Mouse (Mus musculus) heart, embryonic 16.5 days (tissue): Measurements from ENCODE around the gene Jmjd8. TPM values are rescaled to one million over a fixed set of nuclear protein-coding genes. Genes with fewer than 3 reads are reported as not detected.

Source experiments
- microRNA-seq: library from miRNA; unstranded; fragments of <30 nt; microRNA quantifications from one replicate; pipeline ENCODE4, GENCODE M21; 2017
- polyA plus RNA-seq: library from polyadenylated mRNA; unstranded; fragments of >200 nt; fragmentation: Nextera tagmentation; extraction: Ambion mirVana; gene quantifications from 2 replicates; pipeline ENCODE4 v1.2.1, GENCODE M21; 2015

Gene Jmjd8
- polyA plus RNA-seq, 1 experiment from 2014 or later: 35.0 TPM

Small RNA genes within 50 kb of the gene (microRNA-seq; reads per million reads assigned to microRNA genes)
- not detected for gene Mir3082
- 0.79 reads per million for gene Mir6966

Other genes with a start within 250 kb of the Jmjd8 start
- gene Lmf1, start 249.8 kb upstream of the Jmjd8 start, polyA plus RNA-seq: 36.9 and 39.8 TPM in 2 replicates
- gene Gng13, start 111.7 kb upstream of the Jmjd8 start, polyA plus RNA-seq: 0.60 and 2.2 TPM in 2 replicates
- gene Chtf18, start 101.4 kb upstream of the Jmjd8 start, polyA plus RNA-seq: 16.7 and 17.2 TPM in 2 replicates
- 12.7 and 13.7 TPM in 2 replicates for gene Rpusd1, start 101.2 kb upstream of the Jmjd8 start, polyA plus RNA-seq
- gene Mslnl, start 92.8 kb upstream of the Jmjd8 start, polyA plus RNA-seq: 0.16 TPM in 2 replicates
- 50.0 and 51.1 TPM in 2 replicates for gene Msln, start 74.5 kb upstream of the Jmjd8 start, polyA plus RNA-seq
- 38.3 and 39.7 TPM in 2 replicates for gene Narfl, start 55.1 kb upstream of the Jmjd8 start, polyA plus RNA-seq
- gene Haghl, start 43.2 kb upstream of the Jmjd8 start, polyA plus RNA-seq: 51.4 and 55.2 TPM in 2 replicates
- gene Ccdc78, start 42.3 kb upstream of the Jmjd8 start, polyA plus RNA-seq: 0.53 and 0.80 TPM in 2 replicates
- 65.1 and 68.9 TPM in 2 replicates for gene Fam173a, start 36.0 kb upstream of the Jmjd8 start, polyA plus RNA-seq
- gene AC134908.4, start 33.2 kb upstream of the Jmjd8 start, polyA plus RNA-seq: 0.26 and 0.54 TPM in 2 replicates
- gene Metrn, start 31.7 kb upstream of the Jmjd8 start, polyA plus RNA-seq: 25.6 and 26.9 TPM in 2 replicates
- gene Fbxl16, start 19.8 kb upstream of the Jmjd8 start, polyA plus RNA-seq: 0.75 and 0.81 TPM in 2 replicates
- 18.7 and 19.8 TPM in 2 replicates for gene Wdr24, start 5.2 kb upstream of the Jmjd8 start, polyA plus RNA-seq
- gene Stub1, start 4.5 kb downstream of the Jmjd8 start, polyA plus RNA-seq: 292 and 304 TPM in 2 replicates
- 1.6 and 1.7 TPM in 2 replicates for gene Rhbdl1, start 8.4 kb downstream of the Jmjd8 start, polyA plus RNA-seq
- 2.0 and 2.5 TPM in 2 replicates for gene Gm20683, start 12.9 kb downstream of the Jmjd8 start, polyA plus RNA-seq
- 31.6 and 32.7 TPM in 2 replicates for gene Rhot2, start 16.0 kb downstream of the Jmjd8 start, polyA plus RNA-seq
- 13.1 and 15.0 TPM in 2 replicates for gene Wdr90, start 32.6 kb downstream of the Jmjd8 start, polyA plus RNA-seq
- 225 and 234 TPM in 2 replicates for gene Mcrip2, start 39.9 kb downstream of the Jmjd8 start, polyA plus RNA-seq
- 35.1 and 37.1 TPM in 2 replicates for gene Mettl26, start 46.2 kb downstream of the Jmjd8 start, polyA plus RNA-seq
- 0.30 and 0.41 TPM in 2 replicates for gene Wfikkn1, start 52.0 kb downstream of the Jmjd8 start, polyA plus RNA-seq
- gene Rab40c, start 90.9 kb downstream of the Jmjd8 start, polyA plus RNA-seq: 14.5 and 18.7 TPM in 2 replicates
- 59.3 and 66.0 TPM in 2 replicates for gene Pigq, start 116.1 kb downstream of the Jmjd8 start, polyA plus RNA-seq
- 0.06 and 0.11 TPM in 2 replicates for gene Nhlrc4, start 116.1 kb downstream of the Jmjd8 start, polyA plus RNA-seq
- gene A930017K11Rik, start 123.7 kb downstream of the Jmjd8 start, polyA plus RNA-seq: 0.11 TPM in 1 of 2 replicates, not detected in the other
- 12.0 and 14.5 TPM in 2 replicates for gene Capn15, start 156.9 kb downstream of the Jmjd8 start, polyA plus RNA-seq
- gene Rab11fip3, start 240.7 kb downstream of the Jmjd8 start, polyA plus RNA-seq: 8.2 and 13.6 TPM in 2 replicates